Mouse (Mus musculus): Measurements from ENCODE around the gene Vps53. TPM values are rescaled to one million over a fixed set of nuclear protein-coding genes. Genes with fewer than 3 reads are reported as not detected.

Vps53 gene
- polyA plus RNA-seq, 2 experiments = 9.4 to 12.7 TPM

- 79% methylated on average over 8 of the region's 8 CpGs for WGBS (ENCODE audit: insufficient replicate concordance)
- Histone ChIP-seq H3K9ac (replicated peaks) (no peak overlapping the region), H3K4me2 (ENCODE audit: low read depth) (no peak overlapping the region), H3K27me3 (ENCODE audit: control insufficient read depth, insufficient read depth, low read length) (no peaks in the 10 kb centered on the region), H3K4me3 (ENCODE audit: insufficient read depth in 1 of 2, low read depth in 2 of 2, low read length in 2 of 2) (no peak overlapping the region), H3K36me3 (replicated peaks; ENCODE audit: control insufficient read depth, insufficient read depth, low read depth) (no peaks in the 10 kb centered on the region), H3K9me3 (ENCODE audit: control insufficient read depth, low read length) (no peaks in the 10 kb centered on the region), H3K4me1 (replicated peaks; ENCODE audit: control insufficient read depth in 2 of 2, insufficient read depth in 2 of 2, low read length in 1 of 2) (no peaks in the 10 kb centered on the region), H3K27ac (no peak overlapping the region)
- DNase-seq (ENCODE audit: low read depth in 3 of 3, low spot score in 3 of 3) (no peak), ATAC-seq (ENCODE audit: insufficient read depth) (no peak)
- TF ChIP-seq CTCF (IDR thresholded peaks at IDR 0.05; ENCODE audit: low read depth) = no peak
- no peak for TF ChIP-seq EP300 (IDR thresholded peaks at IDR 0.05; ENCODE audit: low read depth)
Measured at GRCm38 (mm10) chr11:76146187-76147010, 33.0 kb downstream of the Vps53 start.

DNA sequence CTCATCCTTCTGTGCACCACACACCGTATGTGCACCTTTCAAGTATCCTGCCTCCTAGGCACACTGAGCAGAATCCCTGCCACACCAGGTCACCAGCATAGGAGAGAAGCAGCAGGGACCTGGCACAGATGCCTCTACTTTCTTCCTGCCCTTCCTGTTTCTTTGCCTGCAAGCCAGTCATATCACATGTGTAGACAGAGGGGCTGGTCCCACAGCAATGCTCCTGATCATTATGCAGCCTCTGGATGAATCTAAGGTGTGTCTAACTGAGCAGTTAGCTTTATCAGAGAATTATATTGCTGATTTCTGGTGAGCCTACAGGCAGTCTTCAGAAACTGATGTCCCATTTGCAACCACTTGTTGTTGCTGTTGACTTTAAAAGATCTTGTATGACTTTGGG is 34.3 kb downstream of the Vps53 start:
- no peak for DNase-seq (ENCODE audit: low read depth in 3 of 3, low spot score in 3 of 3)
- no peaks in the 10 kb centered on the region for H3K36me3 ChIP-seq (replicated peaks; ENCODE audit: control insufficient read depth, insufficient read depth, low read depth)
- no peaks in the 10 kb centered on the region for H3K9me3 ChIP-seq (ENCODE audit: control insufficient read depth, low read length)
- no peak for ATAC-seq (ENCODE audit: insufficient read depth)
- H3K4me3 ChIP-seq (ENCODE audit: insufficient read depth in 1 of 2, low read depth in 2 of 2, low read length in 2 of 2) = no peak overlapping the region
- no peaks in the 10 kb centered on the region for H3K27me3 ChIP-seq (ENCODE audit: control insufficient read depth, insufficient read depth, low read length)
- H3K27ac ChIP-seq = no peak overlapping the region
- no peak overlapping the region for H3K9ac ChIP-seq (replicated peaks)
- WGBS (ENCODE audit: insufficient replicate concordance) = 75% methylated on average over 1 of the region's 1 CpGs
- no peaks in the 10 kb centered on the region for H3K4me1 ChIP-seq (replicated peaks; ENCODE audit: control insufficient read depth in 2 of 2, insufficient read depth in 2 of 2, low read length in 1 of 2)
- no peak for TF ChIP-seq EP300 (IDR thresholded peaks at IDR 0.05; ENCODE audit: low read depth)
- TF ChIP-seq CTCF (IDR thresholded peaks at IDR 0.05; ENCODE audit: low read depth) = no peak
- H3K4me2 ChIP-seq (ENCODE audit: low read depth) = no peak overlapping the region

DNA sequence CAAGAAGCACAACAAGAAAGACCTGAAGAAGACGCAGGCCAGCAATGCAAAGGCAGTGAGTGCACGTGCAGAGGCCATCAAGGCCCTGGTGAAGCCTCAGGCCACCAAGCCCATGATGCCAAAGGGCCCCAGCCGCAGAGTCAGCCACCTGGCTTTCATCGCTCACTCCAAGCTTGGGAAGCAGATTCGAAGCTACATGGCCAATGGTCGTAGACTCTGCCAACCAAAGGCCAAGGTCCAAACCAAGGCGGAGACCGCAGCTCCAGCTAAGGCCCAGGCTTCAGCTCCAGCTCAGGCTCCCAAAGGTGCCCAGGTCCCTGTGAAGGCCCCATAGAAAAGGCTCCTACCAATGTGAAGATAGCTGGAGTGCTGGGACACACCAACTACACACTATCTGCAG is 35.1 kb downstream of the Vps53 start:
- WGBS (ENCODE audit: insufficient replicate concordance) = 83% methylated on average over 8 of the region's 8 CpGs
- TF ChIP-seq EP300 (IDR thresholded peaks at IDR 0.05; ENCODE audit: low read depth) (no peak), CTCF (IDR thresholded peaks at IDR 0.05; ENCODE audit: low read depth) (no peak)
- ATAC-seq (ENCODE audit: insufficient read depth) (no peak), DNase-seq (ENCODE audit: low read depth in 3 of 3, low spot score in 3 of 3) (no peak)
- no peak overlapping the region for H3K9ac ChIP-seq (replicated peaks)
- no peaks in the 10 kb centered on the region for H3K27me3 ChIP-seq (ENCODE audit: control insufficient read depth, insufficient read depth, low read length)
- H3K27ac ChIP-seq = no peak overlapping the region
- no peaks in the 10 kb centered on the region for H3K4me1 ChIP-seq (replicated peaks; ENCODE audit: control insufficient read depth in 2 of 2, insufficient read depth in 2 of 2, low read length in 1 of 2)
- no peak overlapping the region for H3K4me2 ChIP-seq (ENCODE audit: low read depth)
- H3K36me3 ChIP-seq (replicated peaks; ENCODE audit: control insufficient read depth, insufficient read depth, low read depth) = no peaks in the 10 kb centered on the region
- no peak overlapping the region for H3K4me3 ChIP-seq (ENCODE audit: insufficient read depth in 1 of 2, low read depth in 2 of 2, low read length in 2 of 2)
- no peaks in the 10 kb centered on the region for H3K9me3 ChIP-seq (ENCODE audit: control insufficient read depth, low read length)

- H3K9ac ChIP-seq (replicated peaks) = no peak overlapping the region
- no peak for ATAC-seq (ENCODE audit: insufficient read depth)
- no peak overlapping the region for H3K4me3 ChIP-seq (ENCODE audit: insufficient read depth in 1 of 2, low read depth in 2 of 2, low read length in 2 of 2)
- TF ChIP-seq EP300 (IDR thresholded peaks at IDR 0.05; ENCODE audit: low read depth) (no peak), CTCF (IDR thresholded peaks at IDR 0.05; ENCODE audit: low read depth) (no peak)
- WGBS (ENCODE audit: insufficient replicate concordance) = 70% methylated on average over 3 of the region's 3 CpGs
- no peak for DNase-seq (ENCODE audit: low read depth in 3 of 3, low spot score in 3 of 3)
- no peak overlapping the region for H3K27ac ChIP-seq
- H3K4me1 ChIP-seq (replicated peaks; ENCODE audit: control insufficient read depth in 2 of 2, insufficient read depth in 2 of 2, low read length in 1 of 2) = no peaks in the 10 kb centered on the region
- no peak overlapping the region for H3K4me2 ChIP-seq (ENCODE audit: low read depth)
- no peaks in the 10 kb centered on the region for H3K9me3 ChIP-seq (ENCODE audit: control insufficient read depth, low read length)
- H3K36me3 ChIP-seq (replicated peaks; ENCODE audit: control insufficient read depth, insufficient read depth, low read depth) = peaks cover 2% of the 10 kb centered on the region
- no peaks in the 10 kb centered on the region for H3K27me3 ChIP-seq (ENCODE audit: control insufficient read depth, insufficient read depth, low read length)
Measured at GRCm38 (mm10) chr11:76137996-76138395, 41.5 kb downstream of the Vps53 start.

DNA sequence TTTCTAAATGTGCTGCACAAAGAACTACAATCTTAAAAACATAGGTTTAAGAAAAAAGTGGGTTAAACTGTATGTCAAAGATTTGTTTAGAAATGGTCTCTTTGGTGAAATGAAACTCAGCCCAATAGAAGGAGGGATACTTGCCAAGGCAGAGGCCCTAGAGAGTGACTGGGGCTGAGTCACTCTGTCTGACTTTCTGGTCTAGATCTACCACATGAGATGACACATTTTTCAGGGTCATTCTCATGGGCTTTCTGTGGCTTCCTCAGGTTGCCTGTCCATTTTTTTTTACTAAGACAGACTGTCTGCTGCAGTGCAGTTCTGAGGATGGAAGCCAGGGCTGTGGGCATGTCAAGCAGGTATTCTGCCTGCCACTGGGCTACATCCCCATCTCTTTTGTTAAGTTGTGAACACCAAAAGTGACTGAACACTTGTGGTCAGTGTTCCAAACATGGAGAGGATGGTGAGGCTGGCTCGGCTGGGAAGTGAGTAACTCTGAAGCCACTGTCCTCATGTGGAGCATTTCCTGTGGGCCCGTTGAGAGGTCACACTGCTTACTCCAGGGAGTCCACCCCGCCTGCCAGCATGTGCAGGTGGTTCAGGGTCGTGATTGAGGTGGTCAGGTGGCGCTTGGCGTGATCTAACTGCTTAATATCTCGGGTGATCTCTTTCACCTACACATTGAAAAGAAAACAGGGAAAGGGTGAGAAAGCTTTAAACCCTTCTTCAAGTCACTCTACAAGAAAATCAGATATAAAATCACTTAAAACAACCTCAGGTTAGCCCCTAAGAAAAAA is 43.6 kb downstream of the Vps53 start:
- 70% methylated on average over 7 of the region's 7 CpGs for WGBS (ENCODE audit: insufficient replicate concordance)

More for the DNA sequence above, 43.6 kb downstream of the Vps53 start:
- Histone ChIP-seq H3K4me2 (ENCODE audit: low read depth) (no peak overlapping the region), H3K9ac (replicated peaks) (no peak overlapping the region), H3K9me3 (ENCODE audit: control insufficient read depth, low read length) (no peaks in the 10 kb centered on the region), H3K27ac (no peak overlapping the region), H3K27me3 (ENCODE audit: control insufficient read depth, insufficient read depth, low read length) (no peaks in the 10 kb centered on the region), H3K4me3 (ENCODE audit: insufficient read depth in 1 of 2, low read depth in 2 of 2, low read length in 2 of 2) (no peak overlapping the region), H3K4me1 (replicated peaks; ENCODE audit: control insufficient read depth in 2 of 2, insufficient read depth in 2 of 2, low read length in 1 of 2) (no peaks in the 10 kb centered on the region; a peak in 1 of 4 replicates), H3K36me3 (replicated peaks; ENCODE audit: control insufficient read depth, insufficient read depth, low read depth) (peaks cover 2% of the 10 kb centered on the region)
- no peak for ATAC-seq (ENCODE audit: insufficient read depth)
- DNase-seq (ENCODE audit: low read depth in 3 of 3, low spot score in 3 of 3) = no peak
- no peak for TF ChIP-seq EP300 (IDR thresholded peaks at IDR 0.05; ENCODE audit: low read depth)
- TF ChIP-seq CTCF (IDR thresholded peaks at IDR 0.05; ENCODE audit: low read depth) = no peak

All from liver, embryonic 14.5 days (tissue).